Mouse (Mus musculus) ovary, adult 18-20 months (tissue): ENCODE measurements around the gene Ift88.

Experiments
- DNase-seq: peaks from one replicate; pipeline ENCODE4 v3.0.0; 2022; ENCODE audit warnings: low spot score, mixed read lengths

Ift88 gene

GRCm38 (mm10) chr14:57423432-57424211, at the start of gene Ift88:
Ift88 (plus strand) TSS chr14:57424062.
- DNase-seq = peak; percentile 87

- DNase-seq = no peak
Observed at GRCm38 (mm10) chr14:57375205-57375604, 48.7 kb upstream of the Ift88 start.

GRCm38 (mm10) chr14:57376016-57376415, 47.8 kb upstream of the Ift88 start:
- no peak for DNase-seq

- no peak for DNase-seq
Observed at GRCm38 (mm10) chr14:57376956-57377355, 46.9 kb upstream of the Ift88 start.

- DNase-seq = no peak
Observed at GRCm38 (mm10) chr14:57377531-57377930, 46.3 kb upstream of the Ift88 start.

GRCm38 (mm10) chr14:57385667-57386066, 38.2 kb upstream of the Ift88 start:
- DNase-seq = no peak

GRCm38 (mm10) chr14:57386758-57387561, 36.9 kb upstream of the Ift88 start:
- DNase-seq = peak; percentile 15

GRCm38 (mm10) chr14:57391621-57392020, 32.2 kb upstream of the Ift88 start:
- no peak for DNase-seq

GRCm38 (mm10) chr14:57392278-57392677, 31.6 kb upstream of the Ift88 start:
- peak; percentile 44 for DNase-seq

GRCm38 (mm10) chr14:57395470-57395869, 28.4 kb upstream of the Ift88 start:
- DNase-seq = no peak

GRCm38 (mm10) chr14:57397221-57397620, 26.6 kb upstream of the Ift88 start:
- no peak for DNase-seq

GRCm38 (mm10) chr14:57398065-57398757, 25.7 kb upstream of the Ift88 start, which contains the start of gene Cryl1:
Cryl1 (minus strand) TSS chr14:57398529.
- peak; percentile 95 for DNase-seq

GRCm38 (mm10) chr14:57398813-57399427, 24.9 kb upstream of the Ift88 start:
- no peak for DNase-seq

GRCm38 (mm10) chr14:57402815-57403214, 21.0 kb upstream of the Ift88 start:
- no peak for DNase-seq

GRCm38 (mm10) chr14:57407039-57407987, 16.5 kb upstream of the Ift88 start:
- peak; percentile 17 for DNase-seq

GRCm38 (mm10) chr14:57408100-57408499, 15.8 kb upstream of the Ift88 start:
- DNase-seq = no peak

- DNase-seq = no peak
Observed at GRCm38 (mm10) chr14:57409106-57409505, 14.8 kb upstream of the Ift88 start.

- DNase-seq = no peak
Observed at GRCm38 (mm10) chr14:57412166-57412565, 11.7 kb upstream of the Ift88 start.

GRCm38 (mm10) chr14:57417187-57417586, 6.7 kb upstream of the Ift88 start:
- DNase-seq = no peak

- DNase-seq = no peak
Observed at GRCm38 (mm10) chr14:57424212-57424561, 325 bp downstream of the Ift88 start.

- no peak for DNase-seq
Observed at GRCm38 (mm10) chr14:57430451-57430850, 6.6 kb downstream of the Ift88 start.
